10 mouse cellular contexts compared by ENCODE assay signal in genomic region chr16:8862336-8862987, GRCm38 (mm10). TPM values are rescaled to one million over a fixed set of nuclear protein-coding genes. Genes with fewer than 3 reads are reported as not detected.
DNase-seq lines count a peak whose midpoint lies in the region; ATAC-seq and TF ChIP-seq lines count a peak whose summit lies in the region.
"Had no signal": no experiment of that assay in that cellular context is flagged by ENCODE, and none has a peak within 500 bp of the region (broad histone marks: within the 10 kb centered on the region; RNA-seq: fewer than 3 reads in every experiment).

No protein-coding gene starts in this region.

- 9% methylated on average over 5 of the region's 5 CpGs for WGBS in cerebellum, adult 2 months
- 32% methylated on average over 5 of the region's 5 CpGs for WGBS in macrophage (ENCODE audit: missing documents)
- 92% methylated on average over 5 of the region's 5 CpGs for WGBS in hindbrain, embryonic 11.5 days

- no peak for ATAC-seq in hindbrain, embryonic 11.5 days (ENCODE audit: low FRiP score)
- ATAC-seq: forebrain, postnatal 0 days had no signal

- TF ChIP-seq EP300 in MEL (IDR thresholded peaks at IDR 0.05; ENCODE audit: low read depth in 1 of 2, low read length in 2 of 2): no peak

- H3K79me2 ChIP-seq in MEL (ENCODE audit: control insufficient read depth, insufficient read depth, low read length, poor library complexity): no peaks in the 10 kb centered on the region
- H3K79me2 ChIP-seq in macrophage (ENCODE audit: inconsistent target): peaks cover 22% of the 10 kb centered on the region; the same call in 1 of the 2 replicates

- DNase-seq in heart, adult 11 months: peak; percentile 95
- DNase-seq in heart, postnatal 36 days: no peak
- peak; percentile 31 for DNase-seq in MEL (ENCODE audit: low read depth, low spot score)
- peak; percentile 81 to 90 for DNase-seq in cerebellum, adult 2 months
- DNase-seq in hindbrain, embryonic 11.5 days (ENCODE audit: low spot score): no peak
- no peak for DNase-seq in kidney, postnatal 36 days
- DNase-seq in testis, postnatal 10 days (ENCODE audit: low spot score): no peak
- DNase-seq: forebrain, postnatal 0 days; midbrain, embryonic 14.5 days had no signal

- no peak for TF ChIP-seq CTCF in MEL (IDR thresholded peaks at IDR 0.05 in 2 of 3, conservative IDR thresholded peaks at IDR 0.05 in 1 of 3; ENCODE audit: control insufficient read depth in 1 of 3, insufficient read depth in 1 of 3, low read depth in 2 of 3, low read length in 3 of 3, poor library complexity in 1 of 3, severe bottlenecking in 1 of 3)
- no peak for TF ChIP-seq CTCF in cerebellum, adult 2 months (IDR thresholded peaks at IDR 0.05; ENCODE audit: borderline replicate concordance, insufficient read depth, low read depth, low read length)

- TF ChIP-seq RAD21 in MEL (IDR thresholded peaks at IDR 0.05; ENCODE audit: low read depth, low read length): no peak

- intact Hi-C loops in heart, postnatal 36 days (cut with DNase I): loop anchor here (2.0 kb wide), 1 partner anchor 18 kb away; no protein-coding TSS in a partner anchor

- H3K9me3 ChIP-seq in MEL (replicated peaks; ENCODE audit: insufficient read depth, low read length): no peaks in the 10 kb centered on the region
- H3K9me3 ChIP-seq in hindbrain, embryonic 11.5 days (ENCODE audit: control insufficient read depth, low read length): no peaks in the 10 kb centered on the region

- no peak overlapping the region for H3K9ac ChIP-seq in MEL (ENCODE audit: control insufficient read depth, low read depth, low read length, poor library complexity, severe bottlenecking)
- H3K9ac ChIP-seq in hindbrain, embryonic 11.5 days (ENCODE audit: low read depth, low read length): no peak overlapping the region
- H3K9ac ChIP-seq: forebrain, postnatal 0 days had no signal

- H3K27ac ChIP-seq in MEL (ENCODE audit: control insufficient read depth, low read depth, low read length): no peak overlapping the region
- H3K27ac ChIP-seq in cerebellum, adult 2 months (ENCODE audit: insufficient read depth, low read length): peak overlapping the region; percentile 90
- H3K27ac ChIP-seq in macrophage: peak overlapping the region; percentile 41
- no peak overlapping the region for H3K27ac ChIP-seq in hindbrain, embryonic 11.5 days (ENCODE audit: low read depth, low read length)

- no peak overlapping the region for H3K4me2 ChIP-seq in hindbrain, embryonic 11.5 days (replicated peaks; ENCODE audit: low read depth, low read length)

- no peaks in the 10 kb centered on the region for H3K27me3 ChIP-seq in MEL (ENCODE audit: control insufficient read depth in 1 of 2, insufficient read depth in 2 of 2, low read length in 2 of 2)
- no peaks in the 10 kb centered on the region for H3K27me3 ChIP-seq in cerebellum, adult 2 months (ENCODE audit: control insufficient read depth, insufficient read depth, low read length)
- H3K27me3 ChIP-seq in hindbrain, embryonic 11.5 days (ENCODE audit: control insufficient read depth, insufficient read depth, low read length): no peaks in the 10 kb centered on the region

- H3K4me1 ChIP-seq in MEL (ENCODE audit: control insufficient read depth in 1 of 2, insufficient read depth in 2 of 2, low read length in 2 of 2): peaks cover 0 to 4% of the 10 kb centered on the region in 2 experiments; a peak in 1 of 4 replicates
- peaks cover 31% of the 10 kb centered on the region for H3K4me1 ChIP-seq in cerebellum, adult 2 months (ENCODE audit: control insufficient read depth, insufficient read depth, low read length)
- H3K4me1 ChIP-seq in hindbrain, embryonic 11.5 days (replicated peaks; ENCODE audit: control insufficient read depth, insufficient read depth, low read length): no peaks in the 10 kb centered on the region

- TF ChIP-seq POLR2A in MEL (IDR thresholded peaks at IDR 0.05; ENCODE audit: control insufficient read depth in 1 of 2, insufficient read depth in 1 of 2, low read depth in 1 of 2, low read length in 2 of 2, poor library complexity in 1 of 2): no peak
- TF ChIP-seq POLR2A in cerebellum, adult 2 months (IDR thresholded peaks at IDR 0.05; ENCODE audit: borderline replicate concordance, insufficient read depth, low read length): peak; percentile 58; the same call in 1 of the 2 replicates

- H3K4me3 ChIP-seq in MEL (ENCODE audit: control insufficient read depth in 1 of 2, insufficient read depth in 1 of 2, low read depth in 2 of 2, low read length in 2 of 2): no peak overlapping the region
- H3K4me3 ChIP-seq in cerebellum, adult 2 months (replicated peaks; ENCODE audit: insufficient read depth, low read depth, low read length): no peak overlapping the region
- H3K4me3 ChIP-seq in macrophage (ENCODE audit: inconsistent target): no peak overlapping the region
- no peak overlapping the region for H3K4me3 ChIP-seq in hindbrain, embryonic 11.5 days (ENCODE audit: low read depth, low read length)

- H3K36me3 ChIP-seq in MEL (ENCODE audit: control insufficient read depth in 1 of 2, insufficient read depth in 2 of 2, low read length in 2 of 2) (peaks cover 0 to 8% of the 10 kb centered on the region in 2 experiments; a peak in 2 of 4 replicates), macrophage (ENCODE audit: inconsistent target) (peaks cover 20% of the 10 kb centered on the region; the same call in 1 of the 2 replicates)
- 0 out of 2 replicates have a peak, but pooled peaks cover 3% of the 10 kb centered on the region for H3K36me3 ChIP-seq in hindbrain, embryonic 11.5 days (ENCODE audit: control insufficient read depth, insufficient read depth, low read length)

TF ChIP-seq in MEL, 35 proteins besides CTCF, POLR2A, EP300 and RAD21:
- 0 out of 2 replicates have a peak, but pooled peaks have one; percentile 40 for TF ChIP-seq POLR2AphosphoS2 (IDR thresholded peaks at IDR 0.05; ENCODE audit: low read length)
- peak; percentile 44; the same call in 1 of the 2 replicates for TF ChIP-seq RCOR1 (IDR thresholded peaks at IDR 0.05; ENCODE audit: low read depth, low read length)
- no peak for TF ChIP-seq MAFK (IDR thresholded peaks at IDR 0.05; ENCODE audit: borderline replicate concordance, low read depth, low read length)
- no peak for TF ChIP-seq MAZ (IDR thresholded peaks at IDR 0.05; ENCODE audit: low read depth, low read length)
- TF ChIP-seq TBP (IDR thresholded peaks at IDR 0.05; ENCODE audit: low read depth, low read length): no peak

RNA-seq across cellular contexts. Expression of gene 1810013L24Rik, which starts 32.6 kb away (rescaled TPM):
- total RNA-seq in heart, postnatal 36 days (2021): 100 to 1,000 TPM; 117 to 136 TPM
- 25.3 and 27.6 TPM in 2 replicates for total RNA-seq in MEL (2012; rRNA removed)
- polyA plus RNA-seq in MEL (2012; ENCODE audit: insufficient read depth in 1 of 2, insufficient read length in 2 of 2, low read depth in 1 of 2, low replicate concordance in 2 of 2, missing spikeins in 1 of 2) (100 to 1,000 TPM in 1 of 2 experiments, 10 to 100 TPM in 1; 29.9 to 154 TPM), macrophage (2018) (33.2 to 46.9 TPM (median 39.9 TPM) in 3 replicates)
- 51.2 and 52.6 TPM in 2 replicates for polyA plus RNA-seq in cerebellum, adult 2 months (2012; rRNA removed)
- total RNA-seq in macrophage (2018; cell fraction: chromatin; rRNA removed): 100 to 1,000 TPM; 237 to 491 (median 336) TPM
- 100 to 1,000 TPM in 3 of 26 experiments, 10 to 100 TPM in 23; 54.7 to 123 (median 70.9) TPM for total RNA-seq in macrophage (2018; cell fraction: cytosol; rRNA removed)
- 100 to 1,000 TPM; 145 to 313 (median 236) TPM for total RNA-seq in macrophage (2018; cell fraction: nucleus; rRNA removed)
- polyA plus RNA-seq in hindbrain, embryonic 11.5 days (2014; fragmentation: Nextera tagmentation; extraction: Ambion mirVana): 20.7 and 23.0 TPM in 2 replicates

Comparison
In these comparisons a context has a peak if more than half of its experiments do, and no peak if none do; other contexts are left out.
1. DNase-seq: peak in heart, adult 11 months (single experiment), MEL (single experiment) and cerebellum, adult 2 months (2 of 2); none in heart, postnatal 36 days (0 of 2), hindbrain, embryonic 11.5 days (single experiment), kidney, postnatal 36 days (0 of 2) and testis, postnatal 10 days (single experiment).
2. H3K27ac ChIP-seq: peak in cerebellum, adult 2 months (single experiment) and macrophage (single experiment); none in MEL (single experiment) and hindbrain, embryonic 11.5 days (single experiment).